Mouse (Mus musculus) G1E (cell line): Measurements from ENCODE around the gene Snrk.

Experiments
- CTCF ChIP-seq: IDR thresholded peaks from 2 replicates; pipeline ENCODE4 v1.5.1; 2012; ENCODE audit warnings: low read depth, low read length, inconsistent platforms, mixed read lengths
- POLR2AphosphoS5 ChIP-seq: IDR thresholded peaks from 2 replicates; pipeline ENCODE4 v1.6.1; 2012; ENCODE audit warnings: low read depth, low read length, inconsistent platforms; ENCODE audit not compliant: insufficient replicate concordance

- TF ChIP-seq CTCF (no peak), POLR2AphosphoS5 (no peak)
Observed at GRCm38 (mm10) chr9:122149997-122150826, 33.1 kb downstream of the Snrk start.
